Mouse (Mus musculus): ENCODE measurements around the gene Rbm25. TPM values are rescaled to one million over a fixed set of nuclear protein-coding genes. Genes with fewer than 3 reads are reported as not detected.

Rbm25 gene
- polyA plus RNA-seq, 1 experiment from 2014 or later = 318 TPM

DNA sequence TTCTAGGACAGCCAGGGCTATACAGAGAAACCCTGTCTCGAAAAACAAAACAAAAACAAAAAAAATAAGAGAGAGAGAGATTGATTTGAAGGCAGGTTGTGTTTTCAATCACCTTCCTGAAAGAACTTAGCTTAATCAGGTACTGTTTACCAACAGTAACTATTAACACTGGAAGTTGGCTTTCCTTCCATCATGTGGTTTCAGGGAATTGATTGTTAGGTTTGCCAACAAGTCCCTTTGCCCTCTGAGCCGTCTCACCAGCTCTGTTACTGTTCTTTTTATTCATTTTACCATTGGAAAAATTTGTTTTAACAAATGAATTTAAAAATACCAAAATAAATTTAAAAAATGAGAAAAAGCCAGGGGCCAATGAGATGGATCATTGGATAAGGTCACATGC is 78.9 kb downstream of the Rbm25 start:
- H3K27me3 ChIP-seq = no peaks in the 10 kb centered on the region
- WGBS = 91% methylated on average over 2 of the region's 2 CpGs
- H3K4me1 ChIP-seq = 0 out of 2 replicates have a peak, but pooled peaks cover 3% of the 10 kb centered on the region
- H3K4me2 ChIP-seq (replicated peaks) = no peak overlapping the region
- peaks cover 51% of the 10 kb centered on the region for H3K36me3 ChIP-seq
- no peak overlapping the region for H3K27ac ChIP-seq
- no peak for ATAC-seq (ENCODE audit: low FRiP score, low read depth)
- H3K4me3 ChIP-seq = no peak overlapping the region
- no peak overlapping the region for H3K9ac ChIP-seq
- no peaks in the 10 kb centered on the region for H3K9me3 ChIP-seq

DNA sequence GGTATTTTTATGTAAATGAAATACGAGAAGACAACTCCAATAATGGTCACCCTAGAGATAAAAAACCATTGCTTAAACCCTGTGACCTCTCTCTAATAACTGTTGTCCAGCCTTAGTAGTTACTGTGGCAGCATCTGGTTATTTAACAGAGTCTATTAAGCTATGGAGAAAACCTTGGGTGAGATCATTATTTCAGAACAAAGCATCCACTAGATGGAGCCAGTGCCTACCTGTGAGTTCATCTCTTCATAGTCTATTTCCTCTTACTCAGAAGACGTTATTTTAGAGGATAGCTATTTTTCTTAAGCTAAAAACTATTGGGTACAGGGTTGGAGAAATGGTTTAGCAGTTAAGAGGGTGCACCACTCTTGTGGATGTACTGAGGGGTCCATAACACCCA is 82.7 kb downstream of the Rbm25 start:
- Histone ChIP-seq H3K4me2 (replicated peaks) (no peak overlapping the region), H3K27me3 (no peaks in the 10 kb centered on the region), H3K9ac (no peak overlapping the region), H3K27ac (no peak overlapping the region), H3K4me3 (no peak overlapping the region), H3K9me3 (no peaks in the 10 kb centered on the region), H3K4me1 (no peaks in the 10 kb centered on the region), H3K36me3 (peaks cover 70% of the 10 kb centered on the region)
- WGBS = 41% methylated on average over 2 of the region's 2 CpGs
- ATAC-seq (ENCODE audit: low FRiP score, low read depth) = no peak

DNA sequence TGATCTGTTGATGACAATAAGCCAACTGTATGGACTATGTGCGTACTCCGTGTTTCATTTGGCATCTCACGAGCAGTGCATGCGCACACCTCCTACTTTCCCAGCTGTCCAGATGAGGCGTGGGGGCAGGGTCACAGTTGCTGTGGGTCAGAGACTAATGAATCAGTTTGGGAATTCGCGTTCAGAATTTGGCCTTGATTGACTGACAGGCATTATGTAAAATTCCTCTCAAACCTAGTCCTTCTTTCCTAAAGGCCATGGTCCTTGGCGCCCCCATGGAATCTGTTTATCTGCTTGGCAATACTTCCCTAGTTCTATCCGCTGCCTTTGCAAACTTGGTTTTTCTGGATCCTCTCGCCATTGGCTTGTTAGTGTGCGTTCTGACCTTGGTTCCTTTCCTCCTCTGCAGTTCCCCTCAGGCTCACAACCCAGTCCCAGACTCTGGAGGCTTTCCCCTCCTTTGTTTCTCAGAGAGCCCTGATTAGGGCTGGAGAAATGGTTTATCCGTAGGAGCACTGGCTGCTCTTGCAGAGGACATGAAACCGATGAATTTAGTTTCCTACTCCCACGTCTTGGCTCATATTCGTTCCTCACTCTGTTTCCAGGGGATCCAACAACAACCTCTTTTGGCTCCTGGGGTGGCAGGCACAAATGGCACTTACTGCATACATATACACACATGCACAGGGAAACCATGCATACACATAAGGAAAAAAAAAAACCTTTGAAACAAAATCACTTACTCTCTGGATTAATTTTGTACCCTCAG is 85.6 kb downstream of the Rbm25 start:
- Histone ChIP-seq H3K4me1 (peaks cover 11% of the 10 kb centered on the region; the same call in 1 of the 2 replicates), H3K27ac (no peak overlapping the region), H3K4me2 (replicated peaks) (no peak overlapping the region), H3K9me3 (no peaks in the 10 kb centered on the region), H3K36me3 (peaks cover 76% of the 10 kb centered on the region), H3K4me3 (no peak overlapping the region), H3K9ac (no peak overlapping the region), H3K27me3 (no peaks in the 10 kb centered on the region)
- WGBS = 89% methylated on average over 15 of the region's 15 CpGs
- ATAC-seq (ENCODE audit: low FRiP score, low read depth) = no peak

DNA sequence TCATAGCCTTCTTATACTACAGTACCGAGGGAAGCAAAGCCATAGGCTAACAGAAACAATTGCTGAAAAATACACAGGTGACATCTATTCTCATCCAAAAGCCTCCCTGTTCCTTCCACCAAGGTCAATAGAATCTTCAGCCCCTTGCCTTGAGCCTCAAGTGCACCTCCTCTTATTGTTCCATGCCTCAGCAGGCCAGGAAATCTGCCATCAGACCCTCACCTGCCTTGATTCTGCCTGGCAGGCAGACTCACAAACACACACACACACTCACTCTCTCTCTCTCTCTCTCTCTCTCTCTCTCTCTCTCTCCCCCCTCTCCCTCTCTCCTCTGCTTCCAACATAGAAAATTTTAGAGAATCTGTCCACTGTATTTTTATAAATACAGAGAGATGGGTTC is 88.4 kb downstream of the Rbm25 start:
- 86% methylated on average over 1 of the region's 1 CpGs for WGBS

DNA sequence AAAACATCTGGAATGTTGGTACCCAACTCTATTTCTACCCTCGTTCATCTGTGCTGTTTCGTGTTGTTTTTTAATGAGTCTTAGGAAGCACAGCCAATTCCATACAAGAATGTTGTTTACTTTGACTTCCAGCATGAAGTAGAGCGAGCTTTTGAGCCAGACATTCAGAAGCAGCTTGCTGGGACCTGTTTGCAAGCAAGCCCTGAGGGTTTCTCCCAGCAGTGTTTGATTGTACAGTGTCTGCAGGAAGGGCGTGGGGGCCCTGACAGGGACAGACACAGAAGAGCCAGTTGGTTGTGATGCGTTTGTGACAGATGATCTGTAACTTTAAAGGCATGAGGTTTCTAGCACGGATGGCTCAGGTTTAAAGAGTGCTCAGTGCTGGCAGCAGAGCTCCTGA is 90.2 kb downstream of the Rbm25 start:
- Histone ChIP-seq H3K27ac (peak overlapping the region; percentile 69), H3K36me3 (peaks cover 73% of the 10 kb centered on the region), H3K9me3 (no peaks in the 10 kb centered on the region), H3K4me1 (peaks cover 12% of the 10 kb centered on the region; the same call in 1 of the 2 replicates), H3K27me3 (no peaks in the 10 kb centered on the region), H3K9ac (no peak overlapping the region), H3K4me3 (no peak overlapping the region), H3K4me2 (replicated peaks) (no peak overlapping the region)
- WGBS = 51% methylated on average over 6 of the region's 6 CpGs
- ATAC-seq (ENCODE audit: low FRiP score, low read depth) = no peak

More for the DNA sequence above, 88.4 kb downstream of the Rbm25 start:
- H3K9ac ChIP-seq = no peak overlapping the region
- H3K27ac ChIP-seq = no peak overlapping the region
- no peaks in the 10 kb centered on the region for H3K27me3 ChIP-seq
- H3K4me1 ChIP-seq = peaks cover 12% of the 10 kb centered on the region; the same call in 1 of the 2 replicates
- no peak for ATAC-seq (ENCODE audit: low FRiP score, low read depth)
- peaks cover 73% of the 10 kb centered on the region for H3K36me3 ChIP-seq
- H3K9me3 ChIP-seq = no peaks in the 10 kb centered on the region
- no peak overlapping the region for H3K4me2 ChIP-seq (replicated peaks)
- H3K4me3 ChIP-seq = no peak overlapping the region

DNA sequence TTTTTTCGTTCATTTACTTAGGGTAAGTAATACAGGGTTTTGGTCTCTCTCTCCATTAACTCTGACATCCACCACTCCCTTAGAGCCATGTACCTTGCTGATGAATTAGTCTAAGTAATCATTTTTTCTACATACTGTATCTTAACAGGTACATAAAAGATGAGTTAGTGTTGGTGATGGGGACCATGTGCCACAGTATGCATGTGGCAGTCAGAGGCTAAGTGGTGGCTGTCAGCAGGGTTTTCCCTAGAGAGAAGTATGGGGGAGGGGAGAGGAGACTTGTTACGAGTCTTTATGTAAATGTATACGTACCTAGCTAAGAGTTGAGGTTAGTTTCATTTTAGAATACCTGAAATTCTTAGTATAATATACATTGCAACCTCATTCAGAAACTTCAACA is 92.0 kb downstream of the Rbm25 start:
- Histone ChIP-seq H3K9ac (no peak overlapping the region), H3K4me2 (replicated peaks) (no peak overlapping the region), H3K9me3 (no peaks in the 10 kb centered on the region), H3K27ac (no peak overlapping the region), H3K4me3 (no peak overlapping the region), H3K27me3 (no peaks in the 10 kb centered on the region), H3K36me3 (peaks cover 66% of the 10 kb centered on the region), H3K4me1 (peaks cover 12% of the 10 kb centered on the region; the same call in 1 of the 2 replicates)
- ATAC-seq (ENCODE audit: low FRiP score, low read depth) = no peak
- 75% methylated on average over 3 of the region's 3 CpGs for WGBS

DNA sequence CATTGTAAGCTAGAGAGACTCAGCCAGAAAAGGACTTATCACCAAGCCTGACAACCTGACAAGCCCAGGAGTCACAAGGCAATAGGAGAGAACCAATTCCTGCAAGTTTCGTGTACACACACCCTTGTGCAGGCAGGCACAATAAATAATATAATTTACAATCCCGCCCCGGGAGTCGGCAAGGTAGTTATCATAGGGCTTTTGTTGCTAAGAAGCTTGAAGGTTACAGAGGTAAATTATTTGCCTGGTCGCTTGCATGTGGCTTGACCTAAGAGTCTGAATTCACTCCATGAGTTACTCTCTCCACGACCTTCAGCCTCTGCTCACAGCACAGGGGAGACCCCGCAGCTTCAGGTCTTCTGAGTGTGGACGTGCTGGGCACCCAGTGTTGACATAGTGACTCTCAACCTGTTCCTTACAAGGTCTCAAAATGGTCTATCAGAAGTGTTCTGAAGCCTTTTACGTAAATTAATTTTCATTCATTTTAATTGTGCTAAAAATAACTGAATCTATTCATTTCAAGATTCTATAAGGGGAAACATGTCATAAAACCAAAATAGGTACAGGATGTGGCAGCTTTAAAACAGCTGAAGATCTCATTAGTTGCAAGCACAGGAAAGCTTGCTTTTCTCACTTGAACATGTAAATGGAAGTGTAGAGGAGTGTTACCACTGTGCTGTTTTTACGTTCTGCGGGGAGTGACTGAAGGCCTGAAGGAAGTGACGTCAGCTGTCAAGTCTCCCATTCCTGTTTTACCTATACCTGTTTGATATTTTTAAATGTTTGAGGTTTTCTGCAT is 95.7 kb downstream of the Rbm25 start:
- H3K27ac ChIP-seq = no peak overlapping the region
- no peak for ATAC-seq (ENCODE audit: low FRiP score, low read depth)
- no peak overlapping the region for H3K4me3 ChIP-seq
- no peaks in the 10 kb centered on the region for H3K9me3 ChIP-seq
- H3K4me2 ChIP-seq (replicated peaks) = no peak overlapping the region
- 65% methylated on average over 12 of the region's 12 CpGs for WGBS
- H3K36me3 ChIP-seq = peaks cover 84% of the 10 kb centered on the region
- no peak overlapping the region for H3K9ac ChIP-seq
- H3K27me3 ChIP-seq = no peaks in the 10 kb centered on the region
- H3K4me1 ChIP-seq = no peaks in the 10 kb centered on the region

DNA sequence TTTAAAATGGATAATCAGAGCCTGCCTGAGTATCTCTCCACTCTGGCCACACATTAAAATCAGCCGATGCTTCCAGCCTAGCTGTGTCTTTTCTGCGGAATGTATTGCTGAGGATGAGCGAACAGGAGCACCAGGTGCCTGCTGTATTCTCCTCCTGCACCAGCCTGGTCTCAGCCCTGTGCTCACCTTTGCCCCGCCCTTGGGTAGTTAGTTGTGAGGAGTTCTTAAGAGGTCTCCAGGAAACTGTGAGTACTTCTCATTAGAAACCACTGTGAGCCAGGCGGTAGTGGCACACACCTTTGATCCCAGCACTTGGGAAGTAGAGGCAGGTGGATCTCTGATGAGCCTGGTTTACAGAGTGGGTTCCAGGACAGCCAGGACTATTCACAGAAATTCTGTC is 101.2 kb downstream of the Rbm25 start:
- peaks cover 90% of the 10 kb centered on the region for H3K36me3 ChIP-seq
- WGBS = 93% methylated on average over 5 of the region's 5 CpGs
- no peak overlapping the region for H3K27ac ChIP-seq
- ATAC-seq (ENCODE audit: low FRiP score, low read depth) = no peak
- no peak overlapping the region for H3K9ac ChIP-seq
- H3K4me2 ChIP-seq (replicated peaks) = no peak overlapping the region
- no peak overlapping the region for H3K4me3 ChIP-seq
- H3K27me3 ChIP-seq = no peaks in the 10 kb centered on the region
- no peaks in the 10 kb centered on the region for H3K9me3 ChIP-seq
- no peaks in the 10 kb centered on the region for H3K4me1 ChIP-seq

Other genes starting within 250 kb of the Rbm25 start
- 5.7 and 6.1 TPM in 2 replicates for gene Dpf3, start 143.5 kb upstream of the Rbm25 start, polyA plus RNA-seq (2015; fragmentation: Nextera tagmentation; extraction: Ambion mirVana)
- 36.2 and 37.7 TPM in 2 replicates for gene Dcaf4, start 110.8 kb upstream of the Rbm25 start, polyA plus RNA-seq (2015; fragmentation: Nextera tagmentation; extraction: Ambion mirVana)
- 24.5 and 26.1 TPM in 2 replicates for gene Zfyve1, start 34.0 kb upstream of the Rbm25 start, polyA plus RNA-seq (2015; fragmentation: Nextera tagmentation; extraction: Ambion mirVana)
- gene Psen1, start 56.9 kb downstream of the Rbm25 start, polyA plus RNA-seq (2015; fragmentation: Nextera tagmentation; extraction: Ambion mirVana) = 60.1 TPM in 2 replicates
- 0.86 and 1.3 TPM in 2 replicates for gene Papln, start 132.4 kb downstream of the Rbm25 start, polyA plus RNA-seq (2015; fragmentation: Nextera tagmentation; extraction: Ambion mirVana)

All from limb, embryonic 13.5 days (tissue).